Mouse (Mus musculus): ENCODE measurements around the gene Hsdl1. TPM values are rescaled to one million over a fixed set of nuclear protein-coding genes. Genes with fewer than 3 reads are reported as not detected.

Gene Hsdl1
- polyA plus RNA-seq, 1 experiment from 2014 or later, result 25.0 TPM

- Histone ChIP-seq H3K4me3 (no peak overlapping the region), H3K36me3 (peaks cover 22% of the 10 kb centered on the region), H3K9me3 (replicated peaks) (peaks cover 13% of the 10 kb centered on the region), H3K4me1 (peaks cover 14% of the 10 kb centered on the region), H3K27me3 (replicated peaks) (no peaks in the 10 kb centered on the region), H3K4me2 (no peak overlapping the region), H3K27ac (no peak overlapping the region), H3K9ac (no peak overlapping the region)
- no peak for ATAC-seq
- 57% methylated on average over 2 of the region's 2 CpGs for WGBS (ENCODE audit: insufficient replicate concordance)
Measured at GRCm38 (mm10) chr8:119606224-119606623, 31.2 kb upstream of the Hsdl1 start.

- H3K4me2 ChIP-seq, result peak within 1 kb of the TSS; percentile 81
- peak; percentile 80 for ATAC-seq
- H3K4me3 ChIP-seq, result peak within 1 kb of the TSS; percentile 73
- peak within 1 kb of the TSS; percentile 78 for H3K9ac ChIP-seq
- H3K9me3 ChIP-seq (replicated peaks), result peaks cover 13% of the 10 kb centered on the region
- peaks cover 34% of the 10 kb centered on the region for H3K36me3 ChIP-seq
- peak within 1 kb of the TSS; percentile 75 for H3K27ac ChIP-seq
- H3K27me3 ChIP-seq (replicated peaks), result no peaks in the 10 kb centered on the region
- WGBS (ENCODE audit: insufficient replicate concordance), result 0% methylated on average over 23 of the region's 23 CpGs
- peaks cover 14% of the 10 kb centered on the region for H3K4me1 ChIP-seq
Measured at GRCm38 (mm10) chr8:119604996-119605395, 30.0 kb upstream of the Hsdl1 start, which contains the start of gene Taf1c. Gene Taf1c (minus strand): TSS chr8:119605222.

- ATAC-seq, result peak; percentile 83
- peaks cover 14% of the 10 kb centered on the region for H3K4me1 ChIP-seq
- 8% methylated on average over 12 of the region's 12 CpGs for WGBS (ENCODE audit: insufficient replicate concordance)
Measured at GRCm38 (mm10) chr8:119604398-119604803, 29.4 kb upstream of the Hsdl1 start.

GRCm38 (mm10) chr8:119603771-119604170 is 28.8 kb upstream of the Hsdl1 start:
- ATAC-seq, result no peak
- peaks cover 14% of the 10 kb centered on the region for H3K4me1 ChIP-seq
- H3K27ac ChIP-seq, result peak overlapping the region; percentile 75; the same call in 1 of the 2 replicates
- peak overlapping the region; percentile 78 for H3K9ac ChIP-seq
- 82% methylated on average over 4 of the region's 4 CpGs for WGBS (ENCODE audit: insufficient replicate concordance)
- H3K4me2 ChIP-seq, result peak overlapping the region; percentile 81
- peak overlapping the region; percentile 73 for H3K4me3 ChIP-seq
- peaks cover 2% of the 10 kb centered on the region for H3K9me3 ChIP-seq (replicated peaks)
- H3K36me3 ChIP-seq, result peaks cover 46% of the 10 kb centered on the region
- no peaks in the 10 kb centered on the region for H3K27me3 ChIP-seq (replicated peaks)

More at GRCm38 (mm10) chr8:119604398-119604803, 29.4 kb upstream of the Hsdl1 start:
- Histone ChIP-seq H3K27ac (peak overlapping the region; percentile 75), H3K9me3 (replicated peaks) (peaks cover 8% of the 10 kb centered on the region), H3K27me3 (replicated peaks) (no peaks in the 10 kb centered on the region), H3K4me3 (peak overlapping the region; percentile 73), H3K4me2 (peak overlapping the region; percentile 81), H3K9ac (peak overlapping the region; percentile 78), H3K36me3 (peaks cover 40% of the 10 kb centered on the region)

GRCm38 (mm10) chr8:119591456-119591855 is 16.5 kb upstream of the Hsdl1 start:
- H3K27ac ChIP-seq, result no peak overlapping the region
- 0 out of 2 replicates have a peak, but pooled peaks cover 3% of the 10 kb centered on the region for H3K27me3 ChIP-seq (replicated peaks)
- peaks cover 23% of the 10 kb centered on the region for H3K4me1 ChIP-seq
- H3K4me3 ChIP-seq, result no peak overlapping the region
- ATAC-seq, result 0 out of 2 replicates have a peak, but pooled peaks have one; percentile 8
- peaks cover under 1% of the 10 kb centered on the region; the same call in 1 of the 2 replicates for H3K36me3 ChIP-seq
- no peaks in the 10 kb centered on the region for H3K9me3 ChIP-seq (replicated peaks)
- WGBS (ENCODE audit: insufficient replicate concordance), result 83% methylated on average over 7 of the region's 7 CpGs
- H3K9ac ChIP-seq, result no peak overlapping the region
- H3K4me2 ChIP-seq, result no peak overlapping the region

- no peak overlapping the region for H3K9ac ChIP-seq
- ATAC-seq, result no peak
- H3K27me3 ChIP-seq (replicated peaks), result 0 out of 2 replicates have a peak, but pooled peaks cover 3% of the 10 kb centered on the region
- H3K4me3 ChIP-seq, result no peak overlapping the region
- peaks cover 34% of the 10 kb centered on the region for H3K4me1 ChIP-seq
- H3K4me2 ChIP-seq, result no peak overlapping the region
- H3K27ac ChIP-seq, result no peak overlapping the region
- H3K9me3 ChIP-seq (replicated peaks), result no peaks in the 10 kb centered on the region
- H3K36me3 ChIP-seq, result no peaks in the 10 kb centered on the region
- 58% methylated on average over 14 of the region's 14 CpGs for WGBS (ENCODE audit: insufficient replicate concordance)
Measured at GRCm38 (mm10) chr8:119590348-119590747, 15.4 kb upstream of the Hsdl1 start.

GRCm38 (mm10) chr8:119588844-119589243 is 13.9 kb upstream of the Hsdl1 start:
- 0 out of 2 replicates have a peak, but pooled peaks cover 3% of the 10 kb centered on the region for H3K27me3 ChIP-seq (replicated peaks)
- H3K4me3 ChIP-seq, result no peak overlapping the region
- ATAC-seq, result no peak
- H3K4me2 ChIP-seq, result no peak overlapping the region
- WGBS (ENCODE audit: insufficient replicate concordance), result 44% methylated on average over 10 of the region's 10 CpGs
- H3K4me1 ChIP-seq, result peaks cover 39% of the 10 kb centered on the region
- no peaks in the 10 kb centered on the region for H3K36me3 ChIP-seq
- H3K27ac ChIP-seq, result no peak overlapping the region
- no peak overlapping the region for H3K9ac ChIP-seq
- H3K9me3 ChIP-seq (replicated peaks), result no peaks in the 10 kb centered on the region

GRCm38 (mm10) chr8:119588321-119588720 is 13.3 kb upstream of the Hsdl1 start:
- Histone ChIP-seq H3K4me3 (no peak overlapping the region), H3K4me2 (no peak overlapping the region), H3K4me1 (peaks cover 40% of the 10 kb centered on the region), H3K9me3 (replicated peaks) (no peaks in the 10 kb centered on the region), H3K36me3 (no peaks in the 10 kb centered on the region), H3K27me3 (replicated peaks) (0 out of 2 replicates have a peak, but pooled peaks cover 3% of the 10 kb centered on the region), H3K9ac (no peak overlapping the region), H3K27ac (no peak overlapping the region)
- WGBS (ENCODE audit: insufficient replicate concordance), result 67% methylated on average over 4 of the region's 4 CpGs
- ATAC-seq, result no peak

- Histone ChIP-seq H3K4me3 (peak overlapping the region; percentile 47), H3K9ac (peak overlapping the region; percentile 48), H3K27ac (no peak overlapping the region), H3K9me3 (replicated peaks) (no peaks in the 10 kb centered on the region), H3K4me2 (peak overlapping the region; percentile 66), H3K4me1 (peaks cover 60% of the 10 kb centered on the region), H3K36me3 (no peaks in the 10 kb centered on the region), H3K27me3 (replicated peaks) (no peaks in the 10 kb centered on the region)
- WGBS (ENCODE audit: insufficient replicate concordance), result 22% methylated on average over 24 of the region's 24 CpGs
- peak; percentile 56; the same call in 1 of the 2 replicates for ATAC-seq
Measured at GRCm38 (mm10) chr8:119585901-119586300, 10.9 kb upstream of the Hsdl1 start.

- ATAC-seq, result peak; percentile 73
- Histone ChIP-seq H3K4me1 (peaks cover 71% of the 10 kb centered on the region), H3K4me2 (peak overlapping the region; percentile 49)
Measured at GRCm38 (mm10) chr8:119580441-119581161, 5.6 kb upstream of the Hsdl1 start.

GRCm38 (mm10) chr8:119579096-119579495 is 4.1 kb upstream of the Hsdl1 start:
- H3K4me2 ChIP-seq, result no peak overlapping the region
- no peak overlapping the region for H3K4me3 ChIP-seq
- H3K36me3 ChIP-seq, result no peaks in the 10 kb centered on the region
- no peak overlapping the region for H3K27ac ChIP-seq
- H3K4me1 ChIP-seq, result peaks cover 67% of the 10 kb centered on the region
- peaks cover 22% of the 10 kb centered on the region for H3K27me3 ChIP-seq (replicated peaks)
- ATAC-seq, result no peak
- WGBS (ENCODE audit: insufficient replicate concordance), result 48% methylated on average over 13 of the region's 13 CpGs
- H3K9me3 ChIP-seq (replicated peaks), result no peaks in the 10 kb centered on the region
- H3K9ac ChIP-seq, result no peak overlapping the region

More at GRCm38 (mm10) chr8:119580441-119581161, 5.6 kb upstream of the Hsdl1 start:
- Histone ChIP-seq H3K9ac (peak overlapping the region; percentile 33; the same call in 1 of the 2 replicates), H3K9me3 (replicated peaks) (no peaks in the 10 kb centered on the region), H3K36me3 (no peaks in the 10 kb centered on the region), H3K4me3 (no peak overlapping the region), H3K27me3 (replicated peaks) (peaks cover 21% of the 10 kb centered on the region), H3K27ac (peak overlapping the region; percentile 66)
- WGBS (ENCODE audit: insufficient replicate concordance), result 42% methylated on average over 5 of the region's 5 CpGs

- peaks cover 22% of the 10 kb centered on the region for H3K27me3 ChIP-seq (replicated peaks)
Measured at GRCm38 (mm10) chr8:119575366-119575726, 363 bp upstream of the Hsdl1 start.

More at GRCm38 (mm10) chr8:119575366-119575726, 363 bp upstream of the Hsdl1 start:
- H3K9ac ChIP-seq, result peak overlapping the region; percentile 84
- no peak for ATAC-seq
- 1% methylated on average over 16 of the region's 16 CpGs for WGBS (ENCODE audit: insufficient replicate concordance)
- peak overlapping the region; percentile 97 for H3K4me2 ChIP-seq
- H3K4me3 ChIP-seq, result peak overlapping the region; percentile 85
- H3K27ac ChIP-seq, result no peak overlapping the region
- no peaks in the 10 kb centered on the region for H3K36me3 ChIP-seq
- peaks cover 73% of the 10 kb centered on the region for H3K4me1 ChIP-seq
- H3K9me3 ChIP-seq (replicated peaks), result no peaks in the 10 kb centered on the region

Measured in liver, embryonic 12.5 days (tissue).